Mouse (Mus musculus) lung, postnatal 0 days (tissue): ENCODE data around the gene Slc22a4.

Experiments used
- CTCF ChIP-seq: IDR thresholded peaks from 2 replicates; pipeline ENCODE4 v1.5.1; 2016; ENCODE audit warnings: antibody characterized with exemption, mild to moderate bottlenecking
- EP300 ChIP-seq: IDR thresholded peaks from 2 replicates; pipeline ENCODE4 v1.6.1; 2016; ENCODE audit warnings: antibody characterized with exemption, mild to moderate bottlenecking, control low read depth

DNA sequence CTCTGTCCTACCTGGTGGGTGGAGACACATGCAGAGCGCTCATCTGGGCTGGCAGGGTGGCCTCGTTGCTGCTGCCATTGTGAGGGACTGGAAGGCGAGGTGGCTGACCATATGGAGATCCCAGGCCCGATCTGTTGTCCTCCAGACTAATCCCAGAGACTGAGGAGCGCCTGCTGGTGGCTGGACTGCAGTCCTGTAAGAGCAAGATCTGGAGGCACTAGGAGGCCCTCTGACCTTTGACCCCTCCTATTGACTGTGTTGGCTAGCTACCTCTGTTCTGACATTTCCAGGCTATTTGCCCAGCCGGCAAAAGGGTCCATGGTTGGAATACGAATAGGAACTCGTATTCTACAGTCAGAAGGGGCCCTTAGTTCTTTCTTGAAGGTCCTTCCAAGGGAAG is 28.2 kb upstream of the Slc22a4 start:
- no peak for TF ChIP-seq CTCF
- TF ChIP-seq EP300 = no peak
